Mouse (Mus musculus) embryonic facial prominence, embryonic 15.5 days (tissue): ENCODE measurements around the gene Taf5. TPM values are rescaled to one million over a fixed set of nuclear protein-coding genes. Genes with fewer than 3 reads are reported as not detected.
A peak's percentile ranks its signal among the peaks of the same experiment; 100 is the strongest.

ENCODE experiments used
- ATAC-seq: fragments of 200-750 bp; cut with Nextera tagmentation; 2 replicates; pipeline ENCODE4 v1.8.0; 2017; ENCODE audit warnings: low read depth, moderate TSS enrichment; ENCODE audit not compliant: insufficient number of reproducible peaks, low FRiP score, low TSS enrichment
- H3K27ac ChIP-seq: fragments of 300-500 bp; sonication (generic); replicated peaks from 2 replicates; pipeline ENCODE4 v1.5.1; 2015; ENCODE audit warnings: mild to moderate bottlenecking, inconsistent platforms
- H3K27me3 ChIP-seq: fragments of 300-500 bp; sonication (generic); 2 replicates; pipeline ENCODE4 v1.6.1; 2015; ENCODE audit warnings: inconsistent platforms
- H3K36me3 ChIP-seq: fragments of 300-500 bp; sonication (generic); 2 replicates; pipeline ENCODE4 v1.6.1; 2015; ENCODE audit warnings: mild to moderate bottlenecking, inconsistent platforms
- H3K4me1 ChIP-seq: fragments of 300-500 bp; sonication (generic); 2 replicates; pipeline ENCODE4 v1.6.1; 2015; ENCODE audit warnings: inconsistent platforms
- H3K4me2 ChIP-seq: fragments of 300-500 bp; sonication (generic); replicated peaks from 2 replicates; pipeline ENCODE4 v1.6.1; 2015; ENCODE audit warnings: mild to moderate bottlenecking, inconsistent platforms
- H3K4me3 ChIP-seq: fragments of 300-500 bp; sonication (generic); replicated peaks from 2 replicates; pipeline ENCODE4 v1.5.1; 2015; ENCODE audit warnings: mild to moderate bottlenecking, inconsistent platforms
- H3K9ac ChIP-seq: fragments of 300-500 bp; sonication (generic); 2 replicates; pipeline ENCODE4 v1.6.1; 2015; ENCODE audit warnings: inconsistent platforms
- H3K9me3 ChIP-seq: fragments of 300-500 bp; sonication (generic); replicated peaks from 2 replicates; pipeline ENCODE4 v1.6.1; 2016; ENCODE audit warnings: inconsistent platforms
- WGBS: fragments of 180-500 bp; shearing (Covaris S2); methylation state at CpG from one replicate; pipeline ENCODE4 v1.1.7; 2015; 5-methylcytosine and 5-hydroxymethylcytosine counted together
- polyA plus RNA-seq: library from polyadenylated mRNA; unstranded; fragments of >200 nt; fragmentation: Nextera tagmentation; extraction: Ambion mirVana; gene quantifications from 2 replicates; pipeline ENCODE4 v1.2.1, GENCODE M21; 2015

Gene Taf5
- polyA plus RNA-seq, 1 experiment from 2014 or later: 4.8 TPM

DNA sequence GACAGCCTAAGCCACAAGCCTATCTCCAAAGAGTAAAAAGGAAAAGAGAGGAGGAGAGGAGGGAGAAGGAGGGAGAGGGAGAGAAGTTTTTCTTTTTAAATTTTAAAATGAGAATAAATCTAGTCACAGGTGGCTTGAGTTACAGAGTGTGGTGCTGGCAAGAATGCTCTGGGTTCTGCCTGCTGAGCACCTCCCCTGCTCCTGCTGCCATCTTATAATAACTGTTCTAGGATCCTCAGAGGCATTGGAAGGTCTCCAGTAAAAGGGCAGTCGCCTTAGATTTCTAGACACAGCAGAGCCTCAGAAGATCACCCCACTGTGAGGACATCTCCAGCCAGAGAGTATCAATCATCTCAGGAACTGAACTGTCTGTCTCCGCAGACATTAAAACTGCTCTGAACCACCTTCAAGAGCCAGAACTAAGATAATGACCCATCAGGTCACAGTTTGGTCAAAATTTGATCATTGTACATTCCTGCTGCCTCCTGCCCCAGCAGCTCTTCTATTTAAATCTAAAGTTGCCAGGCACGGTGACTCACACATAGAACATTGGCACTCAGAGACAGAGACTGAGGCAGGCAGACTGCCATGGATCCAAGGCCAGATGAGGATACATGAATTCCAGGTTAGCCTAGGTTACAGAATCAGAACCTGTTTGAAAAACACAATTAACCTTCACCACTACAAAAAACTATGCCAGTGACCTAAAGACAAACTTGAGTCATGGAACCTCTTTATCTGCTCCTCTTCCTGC is 26.6 kb upstream of the Taf5 start:
- Histone ChIP-seq H3K9me3 (no peaks in the 10 kb centered on the region), H3K27me3 (no peaks in the 10 kb centered on the region), H3K36me3 (peaks cover 44% of the 10 kb centered on the region), H3K9ac (no peak overlapping the region), H3K4me2 (no peak overlapping the region), H3K4me3 (no peak overlapping the region), H3K4me1 (no peaks in the 10 kb centered on the region), H3K27ac (no peak overlapping the region)
- no peak for ATAC-seq
- whole genome bisulfite sequencing: 92% methylated on average over 3 of the region's 3 CpGs

DNA sequence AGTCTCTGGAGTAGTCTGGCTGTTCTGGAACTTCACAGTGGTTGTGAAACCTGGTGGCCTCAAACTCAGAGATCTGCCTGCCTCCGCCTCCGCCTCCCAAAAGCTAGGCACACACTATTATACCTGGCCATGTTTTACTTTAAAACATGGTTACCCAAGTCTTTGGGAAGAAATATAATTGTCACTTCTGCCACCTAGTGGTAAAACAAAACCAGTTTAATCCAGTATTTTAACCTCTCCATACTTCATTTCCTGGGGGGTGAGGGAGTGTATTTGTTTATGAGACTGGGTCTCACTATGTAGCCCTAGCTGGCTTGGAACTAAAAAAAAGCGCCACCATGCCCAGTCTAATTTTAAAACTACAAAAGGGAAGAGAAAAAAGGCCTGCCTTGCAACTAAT is 23.9 kb upstream of the Taf5 start:
- no peak for ATAC-seq
- no peaks in the 10 kb centered on the region for H3K4me1 ChIP-seq
- 89% methylated on average over 3 of the region's 3 CpGs for WGBS
- no peak overlapping the region for H3K27ac ChIP-seq
- no peak overlapping the region for H3K4me2 ChIP-seq
- H3K27me3 ChIP-seq: no peaks in the 10 kb centered on the region
- no peaks in the 10 kb centered on the region for H3K9me3 ChIP-seq
- H3K9ac ChIP-seq: no peak overlapping the region
- H3K36me3 ChIP-seq: peaks cover 38% of the 10 kb centered on the region
- no peak overlapping the region for H3K4me3 ChIP-seq

DNA sequence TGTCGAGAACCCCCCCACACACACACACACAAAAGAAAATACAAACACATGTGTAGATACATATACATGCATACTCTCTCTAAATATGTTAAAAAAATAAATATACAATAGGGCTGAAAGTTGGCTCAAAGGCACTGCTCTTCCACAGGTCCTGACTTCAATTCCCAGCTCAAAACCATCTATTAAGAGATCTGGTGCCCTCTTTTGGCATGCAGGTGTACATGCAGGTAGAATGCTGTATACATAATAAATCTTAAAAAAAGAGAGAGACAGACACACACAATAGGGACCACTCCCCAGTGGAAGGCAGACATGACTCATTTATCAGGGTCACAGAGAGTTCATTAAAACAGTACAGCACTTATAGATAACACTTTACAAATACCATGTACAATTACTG is 21.2 kb upstream of the Taf5 start:
- Histone ChIP-seq H3K4me2 (no peak overlapping the region), H3K27me3 (no peaks in the 10 kb centered on the region), H3K9me3 (no peaks in the 10 kb centered on the region), H3K27ac (no peak overlapping the region), H3K4me3 (no peak overlapping the region), H3K4me1 (peaks cover 12% of the 10 kb centered on the region), H3K36me3 (peaks cover 20% of the 10 kb centered on the region; the same call in 1 of the 2 replicates), H3K9ac (no peak overlapping the region)
- 92% methylated on average over 1 of the region's 1 CpGs for WGBS
- no peak for ATAC-seq

DNA sequence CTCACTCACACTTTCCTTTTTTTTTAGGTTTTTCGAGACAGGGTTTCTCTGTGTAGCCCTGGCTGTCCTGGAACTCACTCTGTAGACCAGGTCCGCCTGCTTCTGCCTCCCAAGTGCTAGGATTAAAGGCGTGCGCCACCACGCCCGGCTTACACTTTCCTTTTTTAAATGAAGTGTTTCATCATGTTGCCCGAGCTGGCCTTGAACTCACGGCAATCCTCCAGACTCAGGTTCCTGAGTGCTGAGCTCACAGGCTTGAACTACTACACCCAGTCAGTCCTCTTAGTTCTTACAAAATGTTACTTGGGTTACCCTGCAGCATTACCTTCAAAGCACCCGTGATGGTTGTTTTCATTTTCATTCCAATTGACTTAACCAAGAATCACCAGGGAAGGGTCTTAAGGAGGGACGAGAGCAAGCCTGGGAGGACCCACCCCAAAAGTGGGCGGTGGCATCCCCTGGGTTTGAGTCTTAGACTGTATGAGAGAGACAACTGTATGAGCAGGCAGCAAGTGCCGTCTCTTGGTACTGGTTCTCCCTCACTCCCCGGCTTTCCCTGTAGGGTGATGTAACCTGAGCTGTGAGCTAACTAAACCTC is 20.2 kb upstream of the Taf5 start:
- ATAC-seq: no peak
- H3K4me1 ChIP-seq: peaks cover 12% of the 10 kb centered on the region
- H3K9ac ChIP-seq: no peak overlapping the region
- no peak overlapping the region for H3K4me3 ChIP-seq
- H3K27me3 ChIP-seq: no peaks in the 10 kb centered on the region
- 78% methylated on average over 13 of the region's 13 CpGs for WGBS
- no peak overlapping the region for H3K27ac ChIP-seq
- H3K36me3 ChIP-seq: peaks cover 20% of the 10 kb centered on the region; the same call in 1 of the 2 replicates
- no peak overlapping the region for H3K4me2 ChIP-seq
- no peaks in the 10 kb centered on the region for H3K9me3 ChIP-seq

DNA sequence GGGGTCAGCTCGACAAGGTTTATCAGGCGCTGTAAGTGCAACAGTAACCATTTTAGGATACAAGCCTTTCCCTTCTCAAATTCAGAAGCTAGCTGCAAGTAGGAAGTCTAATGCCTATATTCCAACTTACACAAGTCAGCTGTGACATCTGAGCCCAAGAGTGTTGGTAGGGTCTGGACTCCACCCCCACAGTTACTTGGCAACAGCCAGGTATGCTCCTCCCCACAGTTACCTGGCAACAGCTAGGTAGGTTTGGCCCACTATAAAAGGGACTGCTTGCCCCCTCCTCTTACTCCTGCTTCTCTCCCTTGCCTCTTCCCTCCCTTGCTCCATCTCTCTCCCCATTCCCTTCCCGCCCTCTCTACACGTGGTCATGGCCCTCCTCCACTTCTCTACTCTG is 18.5 kb upstream of the Taf5 start:
- peaks cover 17% of the 10 kb centered on the region; the same call in 1 of the 2 replicates for H3K36me3 ChIP-seq
- peaks cover 12% of the 10 kb centered on the region for H3K4me1 ChIP-seq
- no peak overlapping the region for H3K9ac ChIP-seq
- WGBS: 60% methylated on average over 4 of the region's 4 CpGs
- 0 out of 2 replicates have a peak overlapping the region, but pooled peaks have one; percentile 82 for H3K4me3 ChIP-seq
- peak overlapping the region; percentile 62; the same call in 1 of the 2 replicates for H3K4me2 ChIP-seq
- no peaks in the 10 kb centered on the region for H3K27me3 ChIP-seq
- no peak for ATAC-seq
- H3K9me3 ChIP-seq: no peaks in the 10 kb centered on the region
- no peak overlapping the region for H3K27ac ChIP-seq

DNA sequence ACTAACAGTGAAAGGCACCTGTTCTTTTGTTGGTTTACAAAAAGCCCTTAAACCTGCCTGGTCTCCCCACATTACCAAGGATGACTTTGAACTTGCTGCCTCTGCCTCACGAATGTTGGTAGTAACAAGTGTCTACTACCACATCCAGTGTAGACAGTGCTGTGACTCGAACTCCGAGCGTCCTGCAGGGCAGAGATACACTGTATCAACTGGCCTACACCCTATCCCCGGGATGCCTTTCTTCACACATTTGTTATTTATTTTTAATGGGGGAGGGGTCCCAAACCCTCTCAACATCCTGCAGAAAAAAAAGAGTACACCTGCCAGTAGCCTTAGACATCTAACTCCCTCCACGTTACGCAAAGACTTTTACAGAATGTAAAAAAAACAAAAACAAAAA is 17.7 kb upstream of the Taf5 start:
- Histone ChIP-seq H3K9me3 (no peaks in the 10 kb centered on the region), H3K27me3 (no peaks in the 10 kb centered on the region), H3K9ac (peak overlapping the region; percentile 89), H3K27ac (no peak overlapping the region), H3K4me3 (peak overlapping the region; percentile 82), H3K36me3 (peaks cover 17% of the 10 kb centered on the region; the same call in 1 of the 2 replicates), H3K4me2 (peak overlapping the region; percentile 62), H3K4me1 (peaks cover 12% of the 10 kb centered on the region)
- WGBS: 7% methylated on average over 7 of the region's 7 CpGs
- no peak for ATAC-seq

DNA sequence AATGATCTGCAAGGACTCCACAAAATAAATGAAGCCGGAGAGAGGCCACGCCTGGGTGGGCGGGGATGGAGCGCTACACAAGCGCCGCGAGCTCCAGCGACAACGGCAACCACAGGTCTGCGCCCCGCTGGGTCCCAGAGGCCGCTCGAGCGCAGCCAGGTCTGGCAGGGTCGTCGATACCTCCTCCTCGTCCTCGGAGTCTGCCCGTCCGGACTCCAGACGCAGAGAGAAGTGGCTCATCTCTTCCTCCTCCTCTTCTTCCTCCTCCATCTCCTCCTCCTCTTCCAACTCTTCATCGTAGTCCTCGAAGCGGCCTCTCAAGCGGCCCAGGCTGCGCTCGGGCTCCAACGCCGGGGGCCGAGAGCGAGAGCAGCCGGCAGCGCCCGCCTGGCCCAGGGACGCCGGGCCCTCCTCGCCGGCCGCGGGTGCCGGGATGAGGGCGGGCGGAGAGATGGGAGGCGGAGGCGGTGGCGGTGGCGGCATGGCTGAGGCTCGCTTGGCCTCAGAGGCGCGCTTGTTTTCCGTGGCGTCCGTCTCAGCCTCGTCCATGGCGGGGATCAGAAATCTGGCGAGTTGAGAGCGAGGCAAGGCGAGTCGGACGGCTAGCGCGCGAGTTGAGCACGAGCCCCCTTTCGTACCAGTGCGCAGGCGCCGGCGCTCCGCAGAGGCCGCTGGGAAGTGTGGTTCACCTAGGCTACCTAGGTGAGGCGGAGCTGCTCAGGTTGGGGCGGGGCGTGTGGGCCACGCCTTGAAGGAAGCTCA is 17.1 kb upstream of the Taf5 start, which contains the start of gene Pcgf6:
Gene Pcgf6 (minus strand): TSS at position 636 of the 762 bp plus-strand sequence.
- Histone ChIP-seq H3K9me3 (no peaks in the 10 kb centered on the region), H3K36me3 (peaks cover 12% of the 10 kb centered on the region; the same call in 1 of the 2 replicates), H3K27ac (peak within 1 kb of the TSS; percentile 88), H3K4me3 (peak within 1 kb of the TSS; percentile 82), H3K4me1 (peaks cover 12% of the 10 kb centered on the region), H3K4me2 (peak within 1 kb of the TSS; percentile 62), H3K9ac (peak within 1 kb of the TSS; percentile 89), H3K27me3 (no peaks in the 10 kb centered on the region)
- peak; percentile 80 for ATAC-seq
- under 1% methylated on average over 74 of the region's 75 CpGs for WGBS

DNA sequence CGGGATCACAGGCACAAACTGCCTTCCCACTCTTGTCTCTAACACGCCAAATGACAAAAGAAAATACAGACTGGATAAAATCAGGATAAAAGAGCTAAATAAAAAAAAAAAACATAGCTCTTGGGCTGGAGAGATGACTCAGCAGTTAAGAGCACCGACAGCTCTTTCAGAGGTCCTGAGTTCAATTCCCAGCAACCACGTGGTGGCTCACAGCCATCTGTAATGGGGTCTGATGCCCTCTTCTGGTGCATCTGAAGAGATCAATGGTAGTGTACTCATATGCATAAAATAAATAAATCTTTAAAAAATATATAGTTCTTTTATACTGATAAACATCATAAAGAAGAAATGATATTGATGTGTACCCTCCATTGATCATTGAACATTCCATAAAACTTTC is 14.6 kb upstream of the Taf5 start:
- Histone ChIP-seq H3K9me3 (no peaks in the 10 kb centered on the region), H3K4me2 (no peak overlapping the region), H3K4me1 (peaks cover 12% of the 10 kb centered on the region), H3K27ac (no peak overlapping the region), H3K27me3 (no peaks in the 10 kb centered on the region), H3K36me3 (no peaks in the 10 kb centered on the region), H3K4me3 (no peak overlapping the region), H3K9ac (no peak overlapping the region)
- 75% methylated on average over 4 of the region's 4 CpGs for WGBS
- ATAC-seq: no peak

DNA sequence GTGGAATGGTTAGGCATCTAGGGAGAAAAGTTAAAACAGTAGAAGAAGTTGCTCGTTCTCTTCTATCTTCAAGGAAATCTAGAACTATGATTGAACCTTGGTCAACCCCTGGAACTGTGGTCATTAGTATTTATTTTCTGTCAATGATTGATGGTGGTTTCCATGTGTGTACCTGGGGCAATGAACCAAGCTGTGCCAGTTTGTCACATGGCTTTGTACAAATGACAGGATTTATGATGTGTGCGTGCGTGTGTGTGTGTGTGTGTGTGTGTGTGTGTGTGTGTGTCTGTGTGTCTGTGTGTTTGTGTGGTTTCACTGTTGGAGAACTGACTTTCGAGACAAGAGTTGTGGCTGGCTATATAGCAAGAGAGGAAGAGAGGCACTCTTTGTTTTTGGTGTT is 14.1 kb upstream of the Taf5 start:
- Histone ChIP-seq H3K4me1 (peaks cover 12% of the 10 kb centered on the region), H3K9me3 (no peaks in the 10 kb centered on the region), H3K4me2 (no peak overlapping the region), H3K27me3 (no peaks in the 10 kb centered on the region), H3K36me3 (no peaks in the 10 kb centered on the region), H3K27ac (no peak overlapping the region), H3K9ac (no peak overlapping the region), H3K4me3 (no peak overlapping the region)
- no peak for ATAC-seq
- 83% methylated on average over 4 of the region's 4 CpGs for WGBS

DNA sequence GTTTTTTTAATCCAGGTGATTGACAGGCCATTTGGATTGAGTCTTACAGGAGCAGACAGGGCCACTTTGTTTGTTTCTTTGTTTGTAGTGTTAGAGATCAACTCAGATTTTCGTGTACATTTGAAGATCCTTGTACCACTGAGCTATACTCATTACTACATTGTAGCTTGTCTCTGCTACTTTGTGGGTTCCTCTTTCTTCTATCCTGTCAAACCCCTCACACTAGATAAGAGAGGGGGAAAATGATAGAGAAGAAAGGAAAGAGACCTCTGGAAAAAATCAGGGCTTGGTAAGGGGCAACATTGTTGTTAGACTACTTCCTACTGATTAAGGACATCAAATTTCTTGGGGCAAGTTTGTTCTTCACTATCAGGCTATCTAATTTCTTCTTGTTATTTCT is 9.9 kb upstream of the Taf5 start:
- Histone ChIP-seq H3K4me1 (no peaks in the 10 kb centered on the region), H3K36me3 (no peaks in the 10 kb centered on the region), H3K9ac (no peak overlapping the region), H3K4me3 (no peak overlapping the region), H3K27me3 (no peaks in the 10 kb centered on the region), H3K4me2 (no peak overlapping the region), H3K9me3 (no peaks in the 10 kb centered on the region), H3K27ac (no peak overlapping the region)
- 49% methylated on average over 1 of the region's 1 CpGs for WGBS
- no peak for ATAC-seq

DNA sequence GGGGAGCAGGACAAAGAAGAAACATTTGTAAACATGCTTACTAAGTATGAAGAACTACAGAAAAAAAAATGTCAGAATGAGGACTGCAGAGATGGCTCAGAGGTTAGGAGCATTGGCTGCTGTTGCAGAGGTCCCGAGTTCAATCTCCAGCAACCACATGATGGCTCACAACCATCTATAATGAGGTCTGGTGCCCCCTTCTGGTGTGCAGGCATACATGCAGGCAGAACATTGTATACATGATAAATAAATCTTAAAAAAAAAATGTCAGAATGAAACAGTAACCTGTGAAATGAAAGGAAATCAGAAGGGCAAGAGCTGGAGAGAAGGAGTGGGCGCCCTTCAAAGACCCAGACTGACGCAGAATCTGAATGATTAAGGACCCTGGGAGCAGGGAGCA is 1.7 kb upstream of the Taf5 start:
- Histone ChIP-seq H3K27me3 (no peaks in the 10 kb centered on the region), H3K4me2 (no peak overlapping the region), H3K36me3 (peaks cover 4% of the 10 kb centered on the region; the same call in 1 of the 2 replicates), H3K27ac (no peak overlapping the region), H3K9me3 (no peaks in the 10 kb centered on the region), H3K4me3 (no peak overlapping the region), H3K9ac (no peak overlapping the region), H3K4me1 (peaks cover 14% of the 10 kb centered on the region)
- 94% methylated on average over 3 of the region's 3 CpGs for WGBS
- ATAC-seq: no peak
